Mouse (Mus musculus) limb, embryonic 10.5 days (tissue): ENCODE data around the gene Mmp2. TPM values are rescaled to one million over a fixed set of nuclear protein-coding genes. Genes with fewer than 3 reads are reported as not detected.

Experiments used
- polyA plus RNA-seq: library from polyadenylated mRNA; unstranded; fragments of >200 nt; fragmentation: Nextera tagmentation; extraction: Ambion mirVana; gene quantifications from 2 replicates; pipeline ENCODE4 v1.2.1, GENCODE M21; 2016

Mmp2 gene
- polyA plus RNA-seq, 1 experiment from 2014 or later, result 220 TPM

Other genes with a start within 250 kb of the Mmp2 start
- 0.05 and 0.23 TPM in 2 replicates for gene Irx6, start 153.0 kb upstream of the Mmp2 start, polyA plus RNA-seq
- gene Lpcat2, start 28.0 kb downstream of the Mmp2 start, polyA plus RNA-seq, result 6.0 and 7.8 TPM in 2 replicates
- gene Capns2, start 74.1 kb downstream of the Mmp2 start, polyA plus RNA-seq, result 0.43 and 0.49 TPM in 2 replicates
- gene Slc6a2, start 132.8 kb downstream of the Mmp2 start, polyA plus RNA-seq, result 0.13 and 0.15 TPM in 2 replicates
- gene Ces1a, start 220.9 kb downstream of the Mmp2 start, polyA plus RNA-seq, result not detected in 2 replicates